Mouse (Mus musculus) kidney, adult 11 months (tissue): ENCODE data around the gene 4930435E12Rik.
"Not testable (repeated sequence)": the region's sequence is repeated elsewhere in the genome, so short reads cannot be mapped to it uniquely, and the experiment has no call there.

Experiments
- DNase-seq: peaks from one replicate; pipeline ENCODE4 v3.0.0; 2022

Gene 4930435E12Rik

DNA sequence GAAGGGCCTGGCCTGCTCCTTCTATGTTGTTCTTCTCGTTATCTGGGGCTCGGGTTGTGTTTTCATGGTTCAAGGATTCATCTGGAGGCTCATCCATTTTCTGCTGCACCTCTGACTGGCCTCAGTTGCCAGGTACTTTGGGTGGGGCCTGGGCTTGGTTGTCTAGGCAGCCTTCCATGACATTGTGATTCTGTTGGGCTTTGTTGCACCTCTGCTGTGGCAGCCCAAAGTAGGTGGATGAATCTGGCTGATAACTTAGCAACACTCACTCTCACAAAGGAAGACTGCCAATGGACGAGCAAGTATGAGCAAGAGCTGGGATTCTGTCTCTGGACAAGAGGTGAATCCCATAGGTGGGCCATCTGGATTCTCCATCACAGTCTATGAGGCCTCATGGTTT is at the start of gene 4930435E12Rik:
TSS of gene 4930435E12Rik (minus strand) at position 101 of the 400 bp plus-strand sequence.
- no peak for DNase-seq

DNA sequence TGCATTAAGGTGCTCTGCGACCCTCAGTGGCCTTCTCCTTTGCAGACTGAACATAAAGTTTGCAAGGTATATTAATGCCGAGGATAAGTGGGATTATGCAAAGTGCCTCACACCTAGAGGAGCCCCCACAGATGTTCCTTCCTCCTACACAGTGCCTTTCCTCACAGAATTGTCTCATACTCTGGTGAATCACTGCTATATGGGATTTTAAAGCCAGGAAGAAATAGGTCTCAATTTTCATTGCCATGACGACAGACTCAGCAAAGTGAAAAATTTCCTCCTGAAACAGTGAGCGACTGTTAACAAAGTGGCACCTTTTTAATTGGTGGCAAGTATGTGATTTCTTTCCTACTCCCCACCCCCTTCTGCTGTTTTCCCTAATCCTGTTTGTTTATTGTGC is 45.9 kb upstream of the 4930435E12Rik start:
- no peak for DNase-seq

DNA sequence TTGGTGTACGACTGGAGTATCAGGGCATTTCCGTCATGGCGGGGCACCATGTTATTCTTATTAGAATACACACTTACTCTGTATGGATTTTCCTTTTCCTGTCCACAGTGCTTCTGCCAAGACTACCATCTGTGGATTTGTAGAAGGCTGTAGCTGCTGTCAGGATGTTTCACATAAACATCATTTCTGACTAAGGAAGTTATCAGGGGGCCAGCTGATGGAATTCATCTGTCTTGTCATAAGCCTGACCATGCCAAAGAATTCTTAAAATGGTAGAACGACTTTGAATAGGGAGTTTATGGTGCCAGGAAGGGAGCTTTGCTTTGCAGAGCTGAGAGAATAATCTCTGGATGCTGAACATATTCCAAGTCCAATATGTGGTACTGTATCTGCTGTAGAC is 44.7 kb upstream of the 4930435E12Rik start:
- no peak for DNase-seq

DNA sequence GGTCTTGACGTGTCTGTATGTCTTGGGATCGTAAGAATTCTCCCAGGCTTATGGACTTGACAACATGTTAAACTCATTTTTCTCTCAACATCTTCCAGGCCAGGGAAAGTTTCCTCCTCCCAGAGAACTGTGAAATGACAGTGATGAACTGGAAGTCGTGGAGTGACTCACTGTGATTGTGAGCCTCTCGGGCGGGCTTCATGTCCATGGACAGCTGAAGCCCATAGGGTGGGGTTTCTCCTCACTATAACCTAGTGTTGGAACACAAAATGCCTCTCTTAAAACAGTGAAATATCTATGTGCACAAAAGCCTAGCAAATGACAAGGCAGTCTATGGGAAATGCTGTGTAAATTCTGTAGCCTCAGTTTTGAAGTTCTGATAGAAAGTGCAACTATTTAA is 35.8 kb upstream of the 4930435E12Rik start:
- DNase-seq = no peak

DNA sequence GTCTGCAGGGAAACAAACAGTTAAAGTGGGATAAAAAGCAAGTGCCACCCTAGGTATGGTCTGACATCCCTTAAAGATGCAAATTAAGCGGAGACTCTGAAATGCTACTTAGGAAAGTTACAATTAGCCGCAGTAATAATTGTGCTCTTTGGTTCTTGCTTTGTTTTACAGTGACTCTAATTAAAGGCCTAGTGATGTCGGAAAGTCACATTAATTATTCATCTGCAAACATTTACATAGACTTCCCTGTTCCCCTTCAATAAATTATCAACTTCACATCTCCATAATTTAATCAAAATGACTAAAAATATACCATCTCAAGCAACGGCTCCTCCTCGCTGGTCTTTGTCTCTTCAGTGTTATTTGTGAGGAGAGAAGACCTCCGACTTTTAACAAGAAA is 32.0 kb upstream of the 4930435E12Rik start:
- no peak for DNase-seq

DNA sequence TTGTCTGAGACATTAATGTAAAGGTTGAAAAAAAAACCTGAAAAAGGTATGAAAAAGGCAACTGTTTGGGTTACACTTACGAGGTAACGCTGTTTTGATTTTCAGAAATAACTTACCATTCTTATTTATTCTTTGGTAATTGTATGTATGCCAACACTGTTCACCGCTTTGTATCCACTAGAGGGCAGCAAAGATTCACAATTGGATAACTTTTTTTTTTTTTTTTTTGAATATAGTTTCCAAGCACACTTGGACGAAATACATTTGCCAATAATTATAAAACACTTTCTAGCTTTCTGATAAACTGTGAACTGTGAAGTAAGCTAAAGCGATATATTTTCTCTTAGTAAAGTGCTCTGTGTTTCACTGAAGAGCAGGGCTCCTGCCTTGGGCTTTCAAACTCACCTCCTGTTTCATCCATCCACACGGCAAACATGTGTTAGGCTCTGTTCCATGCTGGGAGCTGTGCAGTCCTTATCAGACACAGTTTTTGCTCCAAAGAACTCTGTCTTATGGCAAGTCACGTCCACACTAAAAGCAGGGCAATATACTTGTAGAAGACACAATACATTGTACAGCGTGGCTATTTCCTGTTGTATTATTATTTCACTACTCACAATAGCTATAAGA is 29.7 kb upstream of the 4930435E12Rik start:
- no peak for DNase-seq

DNA sequence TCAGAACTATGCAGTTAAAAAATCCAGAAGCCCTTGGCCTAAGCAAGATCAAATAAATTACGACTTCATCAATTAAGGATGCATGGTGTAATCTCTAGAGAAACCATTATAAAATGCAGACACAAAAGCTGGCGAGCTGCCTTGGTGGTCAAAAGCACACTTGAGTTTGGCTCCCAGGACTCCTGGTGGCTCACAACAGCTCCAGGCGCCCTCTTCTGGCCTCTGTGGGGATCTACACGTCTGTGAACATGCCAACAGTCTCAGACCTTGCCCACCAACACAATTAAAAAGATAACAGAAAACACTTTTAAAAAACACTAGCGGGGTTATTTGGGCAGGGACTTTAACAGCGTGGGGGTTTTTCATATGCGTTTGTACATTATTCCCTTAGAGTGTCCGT is 16.0 kb downstream of the 4930435E12Rik start:
- DNase-seq = peak; percentile 25

DNA sequence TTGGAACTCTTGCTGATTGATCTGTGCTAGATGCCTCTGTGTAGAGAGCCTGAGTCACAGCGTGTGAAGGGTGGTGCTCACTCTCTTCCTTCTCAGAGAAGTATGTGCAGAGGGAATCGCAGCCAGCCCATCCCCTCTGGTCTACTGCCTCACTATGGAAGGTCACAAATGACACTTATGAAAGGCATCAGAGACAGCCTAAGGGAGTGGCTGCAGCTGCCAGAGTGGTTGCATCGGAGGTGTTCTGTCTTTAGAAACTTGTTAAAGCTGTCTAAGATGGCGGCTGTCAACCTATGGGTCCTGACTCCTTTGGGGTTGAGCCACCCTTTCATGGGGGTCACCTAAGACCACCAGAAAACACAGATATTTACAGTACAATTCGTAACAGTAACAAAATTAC is 18.4 kb downstream of the 4930435E12Rik start:
- DNase-seq = no peak

DNA sequence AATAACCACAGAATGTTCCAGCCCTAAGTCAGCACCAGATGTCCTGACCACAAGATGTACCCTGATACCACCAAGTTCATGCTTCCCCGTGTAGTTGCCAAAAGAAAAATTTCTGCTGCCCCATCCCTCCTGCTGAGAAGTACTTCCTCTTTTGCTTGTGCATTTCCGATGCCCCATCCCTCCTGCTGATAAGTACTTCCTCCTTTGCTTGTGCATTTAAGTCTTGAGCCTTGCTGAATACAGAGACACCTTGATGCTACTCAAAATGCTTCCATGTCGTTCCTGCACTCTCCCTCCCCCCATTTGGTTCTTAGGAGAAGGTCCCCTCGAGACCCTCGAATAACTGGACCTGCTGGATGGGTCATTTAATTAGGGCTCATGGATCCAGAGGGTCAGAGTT is 20.8 kb downstream of the 4930435E12Rik start:
- not testable (repeated sequence) for DNase-seq

DNA sequence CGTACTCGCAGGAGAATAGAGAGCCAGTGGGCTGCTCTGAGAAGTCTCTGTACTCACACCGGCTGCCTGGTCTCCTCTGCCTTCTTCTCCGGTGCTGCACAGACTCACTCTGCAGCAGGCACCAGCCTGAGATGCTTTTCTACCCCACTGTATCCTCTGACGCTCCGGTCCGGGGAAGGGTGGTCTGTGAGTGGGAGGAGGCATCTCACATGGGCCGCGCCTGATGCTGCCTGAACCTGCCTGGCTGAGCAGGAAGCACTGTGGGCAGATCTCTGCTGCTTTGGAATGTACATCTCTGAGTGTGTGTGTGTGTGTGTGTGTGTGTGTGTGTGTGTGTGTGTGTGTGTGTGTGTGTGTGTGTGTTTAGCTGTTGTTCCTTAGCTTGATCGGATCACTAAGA is 28.5 kb downstream of the 4930435E12Rik start, which contains the start of gene Upk1b:
TSS of gene Upk1b (minus strand) at position 238 of the 400 bp plus-strand sequence.
- no peak for DNase-seq

DNA sequence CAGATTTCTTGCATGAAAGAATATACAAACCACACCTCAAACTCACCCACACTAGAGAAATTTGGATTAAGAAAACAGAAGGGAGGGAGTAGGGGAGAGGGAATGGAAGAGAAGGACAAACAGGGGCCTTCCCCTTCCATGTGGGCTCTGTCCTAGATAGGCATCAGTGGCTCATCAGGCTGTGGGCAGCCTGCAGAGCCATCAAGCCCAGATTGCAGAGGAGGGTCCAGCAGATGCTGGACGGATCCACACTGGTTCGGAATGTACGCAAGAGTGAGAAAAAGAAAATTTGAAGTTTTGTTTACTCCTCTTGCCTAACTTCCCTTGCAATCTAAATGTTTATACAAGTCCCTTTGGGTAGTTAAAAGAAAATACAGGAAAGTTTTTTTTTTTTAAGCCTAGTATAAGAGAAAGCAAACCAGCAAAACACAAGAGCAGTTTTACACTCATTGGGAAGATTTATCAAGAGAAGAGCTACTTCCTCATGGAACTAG is 29.5 kb downstream of the 4930435E12Rik start:
- DNase-seq = no peak

DNA sequence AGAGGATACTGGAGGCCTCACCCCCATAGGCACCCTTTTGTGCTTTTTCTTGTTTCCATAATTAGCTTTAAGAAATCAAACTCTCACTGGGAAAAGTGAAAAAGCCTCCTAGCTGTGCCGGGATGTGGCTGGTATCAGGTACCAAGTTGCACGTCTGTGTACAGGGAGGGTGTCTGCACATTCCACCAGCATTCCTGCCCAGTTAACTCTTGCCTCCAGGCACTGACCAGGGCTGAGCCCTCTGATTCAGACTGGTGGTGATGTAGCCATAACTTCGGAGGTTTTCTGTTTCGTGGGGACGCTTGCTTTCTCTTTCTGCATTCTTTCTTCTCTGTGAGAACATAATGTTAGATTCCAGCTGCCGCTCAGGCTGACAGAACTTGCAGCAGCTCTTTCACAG is 35.4 kb downstream of the 4930435E12Rik start:
- DNase-seq = no peak

DNA sequence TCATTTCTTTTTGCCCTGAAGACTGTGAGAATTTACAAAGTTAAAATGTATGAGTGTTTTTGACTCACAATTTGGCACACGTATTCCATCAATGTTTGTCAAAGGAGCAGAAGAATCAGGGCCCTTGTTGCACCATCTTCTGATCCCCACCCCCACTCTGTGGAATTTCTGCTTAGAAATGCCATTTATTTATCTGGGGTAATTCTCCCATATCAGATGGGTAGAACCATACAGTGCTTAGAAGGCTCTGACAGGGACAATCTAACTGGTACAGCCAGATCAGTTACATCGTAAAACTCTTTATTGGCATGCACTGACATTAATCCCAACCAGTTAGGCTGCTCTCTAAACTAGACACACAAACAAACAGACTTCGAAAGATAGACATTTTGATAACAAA is 38.6 kb downstream of the 4930435E12Rik start:
- DNase-seq = no peak

DNA sequence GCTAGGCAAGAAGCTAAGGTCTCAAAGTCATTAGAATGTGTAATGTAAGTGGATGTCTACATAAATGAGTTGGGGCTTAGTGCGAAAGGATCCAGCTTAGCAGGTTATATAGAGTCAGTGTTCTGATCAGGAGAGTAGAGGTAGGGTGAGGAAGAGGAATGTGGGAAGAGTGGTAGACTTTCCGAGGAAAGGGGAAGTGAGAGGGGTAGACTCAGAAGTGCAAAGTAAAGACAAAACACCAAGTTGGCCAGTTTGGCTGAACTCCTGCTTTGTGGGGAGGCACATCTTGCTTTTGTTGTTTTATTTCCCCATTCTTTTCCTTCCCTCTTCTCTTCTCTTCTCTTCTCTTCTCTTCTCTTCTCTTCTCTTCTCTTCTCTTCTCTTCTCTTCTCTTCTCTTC is 39.5 kb downstream of the 4930435E12Rik start:
- DNase-seq = no peak

DNA sequence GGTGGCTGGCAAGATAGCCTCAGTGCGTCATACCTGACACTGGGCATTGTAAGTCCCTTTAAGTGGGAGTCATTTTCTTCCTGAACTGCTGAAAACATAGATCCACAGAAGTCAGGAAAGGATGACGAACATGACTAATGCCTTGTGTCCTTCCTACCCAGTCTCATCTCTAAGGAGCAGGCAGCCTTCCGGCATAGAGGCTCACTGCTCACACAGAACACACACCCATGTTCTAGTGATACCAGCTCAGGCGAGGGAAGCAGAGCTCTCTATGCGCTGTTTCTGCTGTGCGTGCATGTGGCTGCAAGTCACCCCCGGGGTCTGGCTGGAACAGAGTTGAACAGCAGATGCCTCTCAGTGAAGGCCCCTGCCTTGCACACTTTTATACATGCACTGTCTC is 43.2 kb downstream of the 4930435E12Rik start:
- DNase-seq = no peak

DNA sequence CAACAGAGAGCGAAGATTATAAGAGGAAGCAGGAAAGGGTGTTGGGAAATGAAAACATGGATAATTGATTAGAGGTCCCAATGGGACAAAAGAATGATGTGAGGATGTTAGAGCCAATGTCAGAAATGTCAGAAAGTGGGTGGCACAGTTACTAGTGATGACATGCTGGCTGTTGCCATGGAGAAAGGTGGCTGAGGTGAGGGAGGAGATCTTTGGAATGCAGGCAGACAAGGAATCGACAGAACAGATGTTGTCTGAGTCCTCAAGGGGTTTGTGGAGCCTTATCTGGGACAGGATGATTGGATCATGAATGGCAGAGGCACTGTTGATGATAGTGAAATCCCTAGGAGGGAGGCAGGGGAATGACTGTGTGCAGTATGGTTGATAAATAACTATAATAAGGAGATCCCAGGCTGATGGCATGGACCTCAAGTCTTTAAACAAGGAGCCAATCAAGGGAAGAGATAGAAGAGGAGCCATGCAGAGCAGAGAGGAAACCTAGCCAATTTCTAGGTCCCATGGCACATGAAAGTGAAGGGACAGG is 46.0 kb downstream of the 4930435E12Rik start:
- DNase-seq = no peak

DNA sequence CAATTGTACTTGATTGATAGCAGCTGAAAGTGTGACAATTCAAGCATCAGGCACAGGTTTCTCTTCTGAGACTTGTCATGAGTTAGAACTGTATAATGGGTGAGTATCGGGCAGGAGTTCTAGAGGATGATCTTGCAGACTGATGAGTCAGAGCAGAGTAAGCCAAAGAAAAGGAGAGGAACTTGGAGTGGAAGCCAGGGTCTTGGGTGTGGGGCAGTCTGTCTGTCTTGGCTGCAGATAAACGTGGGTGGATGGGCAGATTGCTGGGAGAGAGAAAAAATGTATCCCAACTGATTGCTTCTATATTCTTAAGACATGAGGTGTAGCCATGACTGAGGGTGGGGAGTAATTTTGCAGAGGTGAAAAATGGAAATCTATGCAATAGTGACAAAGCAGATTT is 46.6 kb downstream of the 4930435E12Rik start:
- no peak for DNase-seq

DNA sequence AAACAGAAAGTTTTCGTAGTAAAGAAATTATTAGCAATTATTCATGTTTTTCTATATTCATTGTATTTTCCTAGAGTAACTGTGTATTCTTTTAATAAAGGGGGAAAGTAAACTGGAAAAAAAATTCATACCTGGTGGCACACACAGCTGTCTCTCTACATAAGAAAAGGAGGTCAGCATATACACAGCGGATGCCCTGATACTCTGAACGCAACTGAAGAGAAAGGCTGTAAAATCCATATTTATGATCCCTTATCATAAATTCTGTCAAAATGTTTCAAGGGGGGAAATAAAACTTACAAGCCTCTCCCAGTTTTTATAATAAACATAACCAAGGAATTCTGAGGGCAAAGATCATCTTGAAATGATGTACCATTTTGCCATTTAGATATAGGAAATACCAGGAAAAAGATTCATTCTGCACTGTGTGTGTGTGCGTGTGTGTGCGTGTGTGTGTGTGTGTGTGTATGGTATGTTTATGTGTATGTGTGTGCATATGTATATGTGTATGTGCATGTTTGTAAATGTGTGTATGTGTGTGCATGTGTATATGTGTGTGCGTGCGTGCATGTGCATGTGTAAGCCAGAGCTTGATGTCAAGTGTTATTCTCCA is 47.5 kb downstream of the 4930435E12Rik start:
- DNase-seq = no peak

DNA sequence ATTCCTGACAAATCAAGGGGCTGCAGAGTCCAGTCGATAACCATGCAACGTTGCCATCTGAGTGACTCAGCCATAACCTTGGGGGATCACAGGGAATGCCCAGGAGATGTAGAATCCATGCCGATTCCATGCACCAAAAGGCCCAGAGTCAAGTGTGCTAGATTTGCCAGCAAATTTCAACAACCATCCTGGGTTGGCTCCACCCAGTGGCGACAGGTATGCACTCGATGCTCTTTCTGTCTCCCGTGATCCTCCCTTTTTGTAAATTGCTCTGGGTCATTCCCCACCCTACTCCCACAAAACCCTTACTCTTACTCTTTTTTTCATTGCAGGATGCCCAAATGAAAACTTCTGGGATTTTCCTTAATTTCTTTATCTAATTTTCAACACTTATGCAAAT is 52.2 kb downstream of the 4930435E12Rik start:
- DNase-seq = no peak

DNA sequence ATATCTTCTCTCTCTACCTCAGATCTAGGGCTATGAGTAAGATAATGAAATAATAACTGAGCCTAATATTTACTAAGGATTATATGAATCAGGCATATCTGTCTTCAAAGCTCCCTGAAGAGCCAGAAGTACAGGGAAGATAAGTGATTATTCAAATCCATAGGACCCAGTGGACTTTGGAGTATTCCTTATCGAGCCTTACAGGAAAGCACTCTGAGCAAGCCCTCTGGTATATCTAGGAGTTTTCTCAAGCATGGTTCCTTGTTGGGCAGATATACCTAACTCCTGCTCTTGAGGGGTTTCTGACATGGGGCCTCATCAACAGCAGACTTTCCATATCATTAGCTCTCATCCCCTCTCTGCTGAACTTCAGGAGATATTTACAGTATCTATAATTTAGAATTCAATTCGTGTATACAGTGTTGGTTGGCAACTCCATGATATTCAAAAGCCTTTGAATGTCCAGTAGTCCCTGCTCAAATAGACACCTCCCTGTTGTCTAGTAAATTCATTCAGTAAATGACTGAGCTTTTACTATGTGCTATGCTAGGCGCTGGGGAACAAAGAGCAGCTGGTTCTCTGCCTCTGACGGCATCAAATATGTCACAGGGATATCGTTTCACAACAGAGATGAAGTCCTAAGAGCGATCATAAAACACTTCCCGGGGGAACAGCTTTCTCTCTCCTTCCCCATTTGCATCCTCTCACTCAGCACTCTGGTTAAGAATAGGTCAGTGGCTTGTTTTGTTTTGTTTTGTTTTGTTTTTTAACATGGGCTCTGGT is 53.4 kb downstream of the 4930435E12Rik start:
- DNase-seq = no peak

DNA sequence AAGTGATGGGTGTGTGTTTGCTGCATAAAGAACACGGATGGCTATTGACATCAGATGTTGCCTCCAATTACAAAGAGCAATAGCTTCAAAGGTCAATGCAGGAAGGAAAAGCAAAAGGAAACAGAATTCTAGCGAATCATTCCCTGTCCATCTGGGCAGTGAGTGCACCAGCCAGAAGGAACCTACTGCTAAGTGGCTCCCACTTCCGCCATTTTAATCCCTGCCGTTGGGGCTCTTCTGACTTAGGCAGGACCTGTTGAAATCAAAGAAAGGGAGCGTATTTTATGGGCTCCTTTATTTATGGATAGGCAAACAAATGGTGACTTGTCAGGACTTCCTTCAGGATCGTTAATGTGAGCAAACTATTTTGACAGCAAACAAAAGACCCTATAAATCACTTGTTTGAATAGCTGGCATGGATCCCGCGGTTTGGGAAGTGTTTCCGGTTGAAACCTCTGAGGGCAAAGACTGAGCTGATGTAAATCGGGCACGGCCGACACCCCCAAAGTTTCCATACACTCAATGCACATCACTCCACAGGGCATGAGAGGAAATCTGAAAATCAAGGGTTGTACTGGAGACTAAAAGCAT is 55.5 kb downstream of the 4930435E12Rik start:
- no peak for DNase-seq

DNA sequence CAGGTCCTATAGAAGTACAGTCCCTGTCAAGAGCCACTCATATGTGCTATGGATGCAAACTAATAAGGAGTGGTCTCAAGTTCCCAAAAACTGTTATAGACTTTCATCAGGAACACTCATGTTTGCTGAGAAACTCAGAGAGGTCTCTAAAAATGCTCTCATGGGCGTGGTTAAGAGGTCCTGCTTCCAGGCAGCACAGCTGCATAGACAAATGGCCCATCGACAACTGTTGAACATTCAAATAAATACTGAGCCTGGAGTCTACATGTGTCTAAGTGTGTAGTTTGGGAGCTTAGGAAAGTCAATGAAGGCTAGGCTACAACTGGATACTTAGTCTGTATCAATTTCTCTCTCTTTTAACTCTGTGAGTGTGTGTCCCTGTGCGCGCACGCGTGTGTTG is 57.4 kb downstream of the 4930435E12Rik start:
- DNase-seq = no peak

DNA sequence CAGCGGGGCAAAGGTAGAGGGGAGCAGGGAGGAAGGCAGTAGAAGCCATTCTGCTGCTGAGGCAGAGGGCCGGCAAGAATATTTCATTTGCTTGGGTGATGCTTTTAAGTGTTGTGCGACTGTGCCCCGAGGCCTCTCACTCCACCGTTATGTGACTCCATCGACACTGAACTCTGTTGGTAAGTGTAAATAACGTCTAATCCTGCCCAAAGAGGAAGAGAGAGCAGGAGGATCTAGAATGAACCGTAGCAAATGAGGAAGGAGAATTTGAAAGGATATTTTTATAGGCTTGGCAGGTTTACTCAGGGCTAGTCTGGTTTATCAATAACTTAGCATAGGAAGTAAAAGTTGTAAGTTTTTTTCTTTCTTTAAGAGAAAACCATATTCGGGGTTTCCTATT is 59.0 kb downstream of the 4930435E12Rik start:
- DNase-seq = no peak
